Mouse (Mus musculus) heart, adult 18-20 months (tissue): Measurements from ENCODE around the gene Pkd1l2. TPM values are rescaled to one million over a fixed set of nuclear protein-coding genes. Genes with fewer than 3 reads are reported as not detected.

Experiments
- DNase-seq, 2 experiments: peaks; one replicate each; pipeline ENCODE4 v3.0.0; 2021 to 2022; ENCODE audit warnings: mixed read lengths in 1 of 2
- total RNA-seq, 2 experiments: library from RNA; stranded (reverse); gene quantifications; 2 replicates each; pipeline ENCODE4 v1.2.3; 2021

Pkd1l2 gene
- total RNA-seq, 2 experiments from 2014 or later, result not detected

GRCm38 (mm10) chr8:117032609-117033008, 49.6 kb downstream of the Pkd1l2 start:
- no peak for DNase-seq

DNA sequence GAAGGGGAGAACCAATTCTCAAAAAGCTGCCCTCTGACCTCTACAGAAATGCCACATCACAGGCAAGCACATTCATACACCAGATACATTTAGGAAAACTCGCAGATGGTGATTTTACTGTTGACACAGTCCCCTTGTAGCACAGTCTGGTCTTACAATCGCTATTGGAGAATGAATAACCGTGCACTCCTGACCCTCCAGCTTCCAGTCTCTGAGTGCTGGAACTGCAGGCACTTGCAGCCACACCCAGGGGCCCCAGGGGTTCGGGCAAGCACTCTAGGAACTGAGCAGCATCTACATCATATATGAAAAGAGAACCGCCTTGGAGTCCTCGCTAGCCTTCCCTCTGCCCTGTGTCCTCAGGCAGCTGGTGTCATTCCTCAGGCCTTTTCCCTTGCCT, 50.8 kb downstream of the Pkd1l2 start:
- DNase-seq, result no peak

DNA sequence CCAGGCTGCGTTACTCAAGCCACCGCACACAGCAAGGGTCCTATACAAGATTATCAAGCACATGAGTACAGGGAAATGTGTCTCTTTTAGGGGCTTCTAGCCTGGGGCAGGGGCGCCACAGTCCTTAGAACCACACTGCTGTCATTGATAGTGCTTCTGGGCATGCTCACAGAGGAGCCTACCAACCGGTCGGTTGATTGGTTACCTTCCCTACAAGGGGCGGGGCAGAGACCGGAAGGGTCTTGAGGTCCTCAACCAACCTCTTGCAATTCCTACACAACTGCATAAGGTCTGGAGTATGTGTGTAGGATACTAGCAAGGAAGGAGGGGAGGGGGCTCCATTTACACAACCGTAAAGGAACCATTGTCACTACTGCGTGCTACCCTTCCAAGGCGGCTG, 53.6 kb downstream of the Pkd1l2 start:
- DNase-seq, result no peak

- no peak for DNase-seq
Measured at GRCm38 (mm10) chr8:117027601-117028000, 54.6 kb downstream of the Pkd1l2 start.

GRCm38 (mm10) chr8:117022297-117022993, 59.8 kb downstream of the Pkd1l2 start:
- peak in 1 of 2 experiments; percentile 4 for DNase-seq

DNA sequence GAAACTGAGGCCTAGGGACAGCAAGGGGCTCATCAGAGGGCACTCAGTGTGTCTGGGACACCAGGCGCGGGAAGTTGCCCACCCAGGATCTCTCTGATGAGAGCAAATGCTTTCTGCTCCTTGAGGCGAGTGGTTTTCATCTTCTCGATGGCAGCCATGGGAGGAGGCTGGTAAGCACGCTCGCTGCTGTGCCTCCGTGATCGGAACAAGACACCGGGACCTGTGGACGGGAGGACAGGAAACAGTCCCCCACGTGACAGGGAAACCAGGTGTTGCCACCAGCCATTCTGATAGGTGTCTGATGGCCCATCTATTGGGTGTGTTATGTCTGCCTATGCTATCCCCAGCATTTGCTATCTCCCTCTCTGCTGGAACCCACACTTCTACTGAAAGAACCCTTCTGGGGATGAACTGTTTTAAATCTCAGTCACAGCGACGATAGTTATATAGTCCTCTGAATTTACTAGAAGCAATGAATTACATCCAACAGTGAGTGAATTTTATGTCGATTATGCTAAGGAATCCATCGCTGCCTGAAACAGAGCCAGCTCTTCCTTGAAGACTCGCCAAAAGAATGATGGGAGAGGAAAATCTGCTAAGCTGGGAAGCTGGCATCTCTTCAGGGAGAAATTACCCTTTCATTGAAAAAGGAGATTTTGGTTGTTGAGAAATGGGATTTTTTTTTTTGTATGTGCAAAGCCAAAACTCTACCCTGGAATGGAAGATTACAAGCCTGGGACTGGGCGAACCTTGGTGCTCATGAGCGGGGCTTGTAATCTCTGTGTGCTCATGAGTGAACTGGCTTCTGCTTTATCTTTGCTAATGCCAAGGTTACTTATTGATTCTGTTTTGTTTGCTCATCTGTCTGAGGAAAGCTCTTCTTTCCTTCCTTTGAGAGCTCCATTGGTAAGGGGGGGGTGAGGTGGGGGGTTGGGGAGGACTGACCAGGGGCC, 62.6 kb downstream of the Pkd1l2 start:
- DNase-seq, result no peak

GRCm38 (mm10) chr8:117017896-117018295, 64.4 kb downstream of the Pkd1l2 start:
- no peak for DNase-seq

DNA sequence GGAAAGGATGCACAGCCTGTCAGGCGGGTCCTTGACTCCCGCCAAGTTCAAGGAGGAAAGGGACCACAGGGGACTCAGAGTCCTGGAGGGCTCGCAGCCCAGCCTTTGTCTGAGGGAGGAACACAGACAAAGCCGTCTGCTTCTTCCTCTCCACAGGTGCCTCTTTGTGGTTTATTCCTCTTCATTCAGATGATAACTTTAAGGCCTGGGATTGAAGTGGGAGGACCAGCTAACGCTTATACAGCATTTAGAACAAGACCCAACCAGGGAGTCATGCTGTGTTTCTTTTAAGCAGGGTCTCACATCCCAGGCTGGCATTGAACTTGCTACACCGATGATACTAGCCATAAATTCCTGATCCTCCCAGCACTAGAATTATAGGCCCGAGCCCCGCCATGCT, 65.2 kb downstream of the Pkd1l2 start:
- DNase-seq, result no peak

DNA sequence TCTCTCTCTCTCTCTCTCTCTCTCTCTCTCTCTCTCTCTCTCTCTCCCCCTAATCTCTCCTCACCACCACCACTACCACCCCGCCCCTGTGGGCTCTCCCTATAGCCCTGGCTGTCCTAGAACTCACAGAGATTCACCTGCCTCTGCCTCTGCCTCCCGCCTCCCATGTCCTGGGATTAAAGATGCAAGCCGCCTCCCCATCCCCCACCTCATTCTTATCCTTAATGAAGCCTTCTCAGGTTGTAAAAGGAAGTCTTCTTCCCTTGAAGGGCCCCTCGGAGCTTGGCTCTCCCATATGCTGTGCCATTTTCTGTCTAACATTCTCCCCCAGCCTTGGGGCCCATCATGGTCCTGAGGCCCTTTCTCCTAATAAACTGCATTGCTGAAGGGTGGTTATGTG, 66.6 kb downstream of the Pkd1l2 start:
- DNase-seq, result no peak

GRCm38 (mm10) chr8:117011366-117011765, 70.9 kb downstream of the Pkd1l2 start:
- no peak for DNase-seq

GRCm38 (mm10) chr8:116994016-116994716, 88.1 kb downstream of the Pkd1l2 start:
- no peak for DNase-seq

- DNase-seq, result peak; percentile 99 to 100
Measured at GRCm38 (mm10) chr8:116993095-116993867, 89.0 kb downstream of the Pkd1l2 start, which contains the start of gene Gcsh. Gene Gcsh (minus strand): TSS chr8:116993537.

- DNase-seq, result peak in 1 of 2 experiments; percentile 25
Measured at GRCm38 (mm10) chr8:116992176-116992971, 89.9 kb downstream of the Pkd1l2 start.

DNA sequence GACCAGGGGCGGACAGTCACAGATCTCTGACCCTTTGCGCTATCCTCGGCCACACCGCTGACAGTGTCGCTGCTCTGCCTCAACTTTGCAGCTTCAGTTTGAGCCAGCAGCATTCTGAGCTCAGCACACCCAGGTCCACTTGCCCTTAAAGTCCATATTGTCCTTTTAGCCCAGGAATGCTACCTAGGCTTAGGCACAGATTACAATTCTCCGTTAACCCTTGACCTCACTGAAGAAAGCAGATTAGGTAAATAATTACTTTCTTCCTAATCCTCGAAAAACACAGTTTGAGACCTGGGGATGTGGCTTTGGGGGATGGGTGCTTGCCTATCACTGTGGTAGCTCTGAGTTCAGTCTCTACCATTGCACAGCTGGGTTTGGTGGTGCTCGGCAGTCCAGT, 91.0 kb downstream of the Pkd1l2 start:
- no peak for DNase-seq

DNA sequence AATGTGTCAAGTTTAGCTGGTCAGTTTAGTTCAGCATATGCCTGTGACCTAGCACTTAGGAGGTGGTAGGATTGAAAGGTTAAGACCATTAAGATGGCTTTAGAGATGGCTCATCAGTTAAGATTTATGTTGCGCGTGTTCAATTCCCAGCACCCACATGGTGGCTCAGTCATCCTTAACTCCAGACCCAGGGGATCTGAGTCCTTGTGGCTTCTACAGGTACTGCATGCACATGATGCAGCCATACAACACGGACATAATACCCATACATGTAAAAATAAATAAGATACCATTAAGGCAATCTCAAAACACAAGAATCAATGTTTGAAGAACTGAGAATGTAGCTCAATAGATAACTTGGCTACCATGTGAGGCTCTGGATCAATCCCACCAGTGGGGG, 92.4 kb downstream of the Pkd1l2 start:
- DNase-seq, result no peak

- peak; percentile 51 to 77 for DNase-seq
Measured at GRCm38 (mm10) chr8:116980117-116980516, 102.1 kb downstream of the Pkd1l2 start.

DNA sequence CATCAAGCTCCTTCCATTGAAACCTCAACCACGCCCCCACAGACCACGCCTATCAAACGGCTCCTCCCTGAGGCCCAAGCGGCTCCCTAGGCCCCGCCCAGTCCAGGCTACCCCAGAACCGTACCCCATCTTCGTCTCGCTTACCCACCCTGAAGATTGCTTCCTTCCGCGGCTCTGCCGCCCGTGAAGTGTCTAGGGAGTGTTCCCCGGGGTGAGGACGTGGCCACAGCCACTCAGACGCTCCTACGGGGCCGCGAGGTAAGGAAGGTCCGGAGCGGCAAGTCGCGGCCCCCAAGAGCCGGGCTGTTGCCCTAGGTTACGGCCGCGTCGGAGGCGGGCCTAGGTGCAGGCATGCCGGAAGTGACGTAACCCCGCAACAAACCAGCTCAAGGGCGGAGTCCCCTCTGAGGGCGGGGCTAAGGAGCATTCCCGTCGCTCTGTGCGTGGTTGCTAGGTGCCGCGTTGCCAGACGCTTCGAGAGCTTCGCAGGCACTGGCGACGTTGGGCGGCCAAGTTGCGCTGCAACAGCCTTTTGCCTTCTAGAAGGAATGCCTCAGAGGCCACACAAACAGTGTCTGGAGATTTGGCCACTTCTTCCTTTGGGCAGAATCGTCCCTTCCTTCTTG, 103.5 kb downstream of the Pkd1l2 start, which contains the start of gene 1700030J22Rik:
1700030J22Rik (minus strand) TSS at position 329 of the 626 bp plus-strand sequence.
- DNase-seq, result peak; percentile 99

GRCm38 (mm10) chr8:116978052-116978451, 104.2 kb downstream of the Pkd1l2 start:
- DNase-seq, result no peak

DNA sequence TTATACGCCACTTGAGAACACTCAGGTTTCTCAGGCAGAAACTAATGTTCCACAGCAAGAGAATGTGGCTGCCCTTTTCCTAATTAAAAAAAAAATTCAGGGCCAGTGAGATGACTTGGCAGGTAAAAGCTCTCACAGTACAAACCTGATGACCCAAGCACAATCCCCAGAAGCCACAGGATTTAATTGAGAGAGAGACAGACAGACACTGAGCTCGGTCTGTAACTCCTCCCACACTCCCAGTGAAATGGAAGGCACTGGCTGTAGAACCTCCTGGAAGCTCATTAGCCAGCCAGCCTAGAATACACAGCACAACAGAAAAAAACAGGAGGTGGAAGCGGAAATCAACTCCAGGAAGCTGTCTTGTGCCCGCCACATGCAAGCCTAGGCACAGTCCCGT, 106.6 kb downstream of the Pkd1l2 start:
- no peak for DNase-seq

- DNase-seq, result peak; percentile 9 to 38
Measured at GRCm38 (mm10) chr8:116975066-116975465, 107.2 kb downstream of the Pkd1l2 start.
